Mouse (Mus musculus) neural tube, embryonic 14.5 days (tissue): Measurements from ENCODE around the gene Spsb4. TPM values are rescaled to one million over a fixed set of nuclear protein-coding genes. Genes with fewer than 3 reads are reported as not detected.

Experiments used
- ATAC-seq: fragments of 200-750 bp; cut with Nextera tagmentation; 2 replicates; pipeline ENCODE4 v1.8.0; 2017; ENCODE audit warnings: low read depth, mild to moderate bottlenecking, moderate TSS enrichment, moderate library complexity
- H3K27ac ChIP-seq: fragments of 300-500 bp; sonication (generic); 2 replicates; pipeline ENCODE4 v1.5.1; 2014; ENCODE audit warnings: low read depth, mild to moderate bottlenecking, control low read depth, low read length, moderate library complexity, mixed read lengths
- H3K27me3 ChIP-seq: fragments of 300-500 bp; sonication (generic); 2 replicates; pipeline ENCODE4 v1.6.1; 2014; ENCODE audit warnings: low read length; ENCODE audit not compliant: control insufficient read depth, insufficient read depth
- H3K36me3 ChIP-seq: fragments of 300-500 bp; sonication (generic); 2 replicates; pipeline ENCODE4 v1.6.1; 2014; ENCODE audit warnings: low read length, mixed read lengths; ENCODE audit not compliant: control insufficient read depth, insufficient read depth
- H3K4me1 ChIP-seq: fragments of 300-500 bp; sonication (generic); 2 replicates; pipeline ENCODE4 v1.6.1; 2014; ENCODE audit warnings: low read length; ENCODE audit not compliant: control insufficient read depth, insufficient read depth
- H3K4me2 ChIP-seq: fragments of 300-500 bp; sonication (generic); 2 replicates; pipeline ENCODE4 v1.6.1; 2014; ENCODE audit warnings: mild to moderate bottlenecking, low read depth, low read length, control low read depth
- H3K4me3 ChIP-seq: fragments of 300-500 bp; sonication (generic); 2 replicates; pipeline ENCODE4 v1.5.1; 2014; ENCODE audit warnings: low read depth, low read length, control low read depth, mixed read lengths
- H3K9ac ChIP-seq: fragments of 300-500 bp; sonication (generic); replicated peaks from 2 replicates; pipeline ENCODE4 v1.6.1; 2014; ENCODE audit warnings: low read depth, mild to moderate bottlenecking, control low read depth, low read length, mixed read lengths
- H3K9me3 ChIP-seq: fragments of 300-500 bp; sonication (generic); 2 replicates; pipeline ENCODE4 v1.6.1; 2016; ENCODE audit warnings: low read length; ENCODE audit not compliant: control insufficient read depth
- WGBS: fragments of 180-500 bp; shearing (Covaris S2); extraction: QIAGEN DNeasy Blood & Tissue Kit; methylation state at CpG from one replicate; pipeline ENCODE4 v1.1.7; 2014; 5-methylcytosine and 5-hydroxymethylcytosine counted together
- polyA plus RNA-seq: library from polyadenylated mRNA; unstranded; fragments of >200 nt; fragmentation: Nextera tagmentation; extraction: Ambion mirVana; gene quantifications from 2 replicates; pipeline ENCODE4 v1.2.1, GENCODE M21; 2014

The Spsb4 gene
- polyA plus RNA-seq, 1 experiment from 2014 or later: 22.9 TPM

- ATAC-seq: peak; percentile 29
- Histone ChIP-seq H3K4me2 (no peak overlapping the region), H3K36me3 (no peaks in the 10 kb centered on the region), H3K4me3 (no peak overlapping the region), H3K27ac (peak overlapping the region; percentile 41; the same call in 1 of the 2 replicates), H3K4me1 (peaks cover 49% of the 10 kb centered on the region), H3K27me3 (no peaks in the 10 kb centered on the region), H3K9me3 (no peaks in the 10 kb centered on the region), H3K9ac (no peak overlapping the region)
- 28% methylated on average over 15 of the region's 15 CpGs for WGBS
Observed at GRCm38 (mm10) chr9:97011454-97012195, 7.0 kb downstream of the Spsb4 start.

GRCm38 (mm10) chr9:97010447-97010846 is 8.2 kb downstream of the Spsb4 start:
- 92% methylated on average over 6 of the region's 6 CpGs for WGBS
- Histone ChIP-seq H3K4me3 (no peak overlapping the region), H3K4me1 (peaks cover 40% of the 10 kb centered on the region), H3K27me3 (no peaks in the 10 kb centered on the region), H3K9me3 (no peaks in the 10 kb centered on the region), H3K27ac (no peak overlapping the region), H3K4me2 (no peak overlapping the region), H3K36me3 (no peaks in the 10 kb centered on the region), H3K9ac (no peak overlapping the region)
- ATAC-seq: no peak

- no peak overlapping the region for H3K9ac ChIP-seq
- no peaks in the 10 kb centered on the region for H3K9me3 ChIP-seq
- no peak overlapping the region for H3K27ac ChIP-seq
- no peak for ATAC-seq
- H3K27me3 ChIP-seq: no peaks in the 10 kb centered on the region
- no peak overlapping the region for H3K4me3 ChIP-seq
- H3K4me1 ChIP-seq: 0 out of 2 replicates have a peak, but pooled peaks cover 2% of the 10 kb centered on the region
- no peaks in the 10 kb centered on the region for H3K36me3 ChIP-seq
- H3K4me2 ChIP-seq: no peak overlapping the region
- WGBS: 56% methylated on average over 3 of the region's 3 CpGs
Observed at GRCm38 (mm10) chr9:97004726-97005125, 13.9 kb downstream of the Spsb4 start.

GRCm38 (mm10) chr9:97003173-97003572 is 15.5 kb downstream of the Spsb4 start:
- Histone ChIP-seq H3K4me3 (no peak overlapping the region), H3K27me3 (no peaks in the 10 kb centered on the region), H3K9ac (no peak overlapping the region), H3K9me3 (no peaks in the 10 kb centered on the region), H3K36me3 (no peaks in the 10 kb centered on the region), H3K4me1 (0 out of 2 replicates have a peak, but pooled peaks cover 2% of the 10 kb centered on the region), H3K4me2 (no peak overlapping the region), H3K27ac (no peak overlapping the region)
- ATAC-seq: no peak
- WGBS: 77% methylated on average over 5 of the region's 5 CpGs

- whole genome bisulfite sequencing: 91% methylated on average over 8 of the region's 8 CpGs
- Histone ChIP-seq H3K9me3 (no peaks in the 10 kb centered on the region), H3K4me2 (no peak overlapping the region), H3K4me3 (no peak overlapping the region), H3K9ac (no peak overlapping the region), H3K36me3 (no peaks in the 10 kb centered on the region), H3K27ac (no peak overlapping the region), H3K27me3 (no peaks in the 10 kb centered on the region), H3K4me1 (0 out of 2 replicates have a peak, but pooled peaks cover 2% of the 10 kb centered on the region)
- no peak for ATAC-seq
Observed at GRCm38 (mm10) chr9:97002654-97003053, 16.0 kb downstream of the Spsb4 start.

- Histone ChIP-seq H3K4me2 (no peak overlapping the region), H3K27me3 (no peaks in the 10 kb centered on the region), H3K36me3 (no peaks in the 10 kb centered on the region), H3K9me3 (no peaks in the 10 kb centered on the region), H3K4me3 (no peak overlapping the region), H3K4me1 (0 out of 2 replicates have a peak, but pooled peaks cover 2% of the 10 kb centered on the region), H3K9ac (no peak overlapping the region), H3K27ac (no peak overlapping the region)
- no peak for ATAC-seq
- 72% methylated on average over 7 of the region's 7 CpGs for WGBS
Observed at GRCm38 (mm10) chr9:97002025-97002424, 16.6 kb downstream of the Spsb4 start.

- H3K9ac ChIP-seq: no peak overlapping the region
- H3K4me3 ChIP-seq: no peak overlapping the region
- H3K4me2 ChIP-seq: no peak overlapping the region
- H3K27me3 ChIP-seq: no peaks in the 10 kb centered on the region
- WGBS: 71% methylated on average over 10 of the region's 10 CpGs
- H3K36me3 ChIP-seq: no peaks in the 10 kb centered on the region
- no peak for ATAC-seq
- H3K9me3 ChIP-seq: no peaks in the 10 kb centered on the region
- 0 out of 2 replicates have a peak, but pooled peaks cover 2% of the 10 kb centered on the region for H3K4me1 ChIP-seq
- no peak overlapping the region for H3K27ac ChIP-seq
Observed at GRCm38 (mm10) chr9:97001458-97001857, 17.2 kb downstream of the Spsb4 start.

- Histone ChIP-seq H3K27me3 (no peaks in the 10 kb centered on the region), H3K4me1 (peaks cover 24% of the 10 kb centered on the region), H3K9ac (no peak overlapping the region), H3K4me3 (no peak overlapping the region), H3K9me3 (no peaks in the 10 kb centered on the region), H3K27ac (no peak overlapping the region), H3K4me2 (no peak overlapping the region), H3K36me3 (0 out of 2 replicates have a peak, but pooled peaks cover 3% of the 10 kb centered on the region)
- no peak for ATAC-seq
- 97% methylated on average over 25 of the region's 25 CpGs for WGBS
Observed at GRCm38 (mm10) chr9:96995717-96996116, 22.9 kb downstream of the Spsb4 start.

GRCm38 (mm10) chr9:96994733-96995132 is 23.9 kb downstream of the Spsb4 start:
- ATAC-seq: no peak
- H3K36me3 ChIP-seq: 0 out of 2 replicates have a peak, but pooled peaks cover 3% of the 10 kb centered on the region
- H3K27me3 ChIP-seq: no peaks in the 10 kb centered on the region
- H3K4me2 ChIP-seq: no peak overlapping the region
- H3K4me1 ChIP-seq: peaks cover 34% of the 10 kb centered on the region
- no peak overlapping the region for H3K9ac ChIP-seq
- no peaks in the 10 kb centered on the region for H3K9me3 ChIP-seq
- WGBS: 82% methylated on average over 9 of the region's 9 CpGs
- no peak overlapping the region for H3K27ac ChIP-seq
- H3K4me3 ChIP-seq: no peak overlapping the region
